Mouse (Mus musculus): ENCODE data around the gene Stxbp6. TPM values are rescaled to one million over a fixed set of nuclear protein-coding genes. Genes with fewer than 3 reads are reported as not detected.

Stxbp6 gene
- total and polyA plus RNA-seq, 2 experiments from 2014 or later, result 28.9 to 31.8 TPM

GRCm38 (mm10) chr12:44840585-44840984, 233.9 kb downstream of the Stxbp6 start:
- 67% methylated on average over 2 of the region's 2 CpGs for WGBS
- no peaks in the 10 kb centered on the region for H3K27me3 ChIP-seq (ENCODE audit: insufficient read depth, low read length)
- no peak for ATAC-seq (ENCODE audit: low FRiP score)

GRCm38 (mm10) chr12:44839594-44840373, 234.7 kb downstream of the Stxbp6 start:
- Histone ChIP-seq H3K36me3 (ENCODE audit: insufficient read depth, low read length) (no peaks in the 10 kb centered on the region), H3K27me3 (ENCODE audit: insufficient read depth, low read length) (no peaks in the 10 kb centered on the region), H3K27ac (ENCODE audit: low read depth, low read length) (no peak overlapping the region), H3K4me3 (ENCODE audit: low read depth, low read length) (no peak overlapping the region), H3K4me2 (ENCODE audit: low read depth, low read length, poor library complexity, severe bottlenecking) (no peak overlapping the region), H3K4me1 (ENCODE audit: insufficient read depth, low read length) (no peaks in the 10 kb centered on the region), H3K9me3 (ENCODE audit: low read length) (no peaks in the 10 kb centered on the region), H3K9ac (replicated peaks; ENCODE audit: low read length, poor library complexity, severe bottlenecking) (no peak overlapping the region)
- no peak for TF ChIP-seq CTCF (IDR thresholded peaks at IDR 0.05)
- peak; percentile 58 for ATAC-seq (ENCODE audit: low FRiP score)
- 35% methylated on average over 7 of the region's 7 CpGs for WGBS
- DNase-seq (ENCODE audit: low spot score), result peak; percentile 80

More at GRCm38 (mm10) chr12:44840585-44840984, 233.9 kb downstream of the Stxbp6 start:
- Histone ChIP-seq H3K9me3 (ENCODE audit: low read length) (no peaks in the 10 kb centered on the region), H3K36me3 (ENCODE audit: insufficient read depth, low read length) (no peaks in the 10 kb centered on the region), H3K9ac (replicated peaks; ENCODE audit: low read length, poor library complexity, severe bottlenecking) (no peak overlapping the region), H3K4me1 (ENCODE audit: insufficient read depth, low read length) (no peaks in the 10 kb centered on the region), H3K4me2 (ENCODE audit: low read depth, low read length, poor library complexity, severe bottlenecking) (no peak overlapping the region), H3K4me3 (ENCODE audit: low read depth, low read length) (no peak overlapping the region), H3K27ac (ENCODE audit: low read depth, low read length) (no peak overlapping the region)
- TF ChIP-seq CTCF (IDR thresholded peaks at IDR 0.05), result no peak
- DNase-seq (ENCODE audit: low spot score), result no peak

- Histone ChIP-seq H3K9me3 (ENCODE audit: low read length) (no peaks in the 10 kb centered on the region), H3K36me3 (ENCODE audit: insufficient read depth, low read length) (no peaks in the 10 kb centered on the region), H3K27ac (ENCODE audit: low read depth, low read length) (no peak overlapping the region), H3K4me1 (ENCODE audit: insufficient read depth, low read length) (no peaks in the 10 kb centered on the region), H3K27me3 (ENCODE audit: insufficient read depth, low read length) (no peaks in the 10 kb centered on the region), H3K9ac (replicated peaks; ENCODE audit: low read length, poor library complexity, severe bottlenecking) (no peak overlapping the region), H3K4me2 (ENCODE audit: low read depth, low read length, poor library complexity, severe bottlenecking) (no peak overlapping the region), H3K4me3 (ENCODE audit: low read depth, low read length) (no peak overlapping the region)
- peak; percentile 79 for DNase-seq (ENCODE audit: low spot score)
- 67% methylated on average over 1 of the region's 1 CpGs for WGBS
- ATAC-seq (ENCODE audit: low FRiP score), result no peak; the same call in 1 of the 2 replicates
- no peak for TF ChIP-seq CTCF (IDR thresholded peaks at IDR 0.05)
Measured at GRCm38 (mm10) chr12:44835879-44836467, 238.5 kb downstream of the Stxbp6 start.

- Histone ChIP-seq H3K4me3 (ENCODE audit: low read depth, low read length) (no peak overlapping the region), H3K36me3 (ENCODE audit: insufficient read depth, low read length) (no peaks in the 10 kb centered on the region), H3K4me2 (ENCODE audit: low read depth, low read length, poor library complexity, severe bottlenecking) (no peak overlapping the region), H3K27ac (ENCODE audit: low read depth, low read length) (no peak overlapping the region), H3K9ac (replicated peaks; ENCODE audit: low read length, poor library complexity, severe bottlenecking) (no peak overlapping the region), H3K9me3 (ENCODE audit: low read length) (no peaks in the 10 kb centered on the region), H3K27me3 (ENCODE audit: insufficient read depth, low read length) (no peaks in the 10 kb centered on the region), H3K4me1 (ENCODE audit: insufficient read depth, low read length) (no peaks in the 10 kb centered on the region)
- no peak for DNase-seq (ENCODE audit: low spot score)
- no peak for ATAC-seq (ENCODE audit: low FRiP score)
- 81% methylated on average over 2 of the region's 2 CpGs for WGBS
- no peak for TF ChIP-seq CTCF (IDR thresholded peaks at IDR 0.05)
Measured at GRCm38 (mm10) chr12:44811895-44812294, 262.6 kb downstream of the Stxbp6 start.

GRCm38 (mm10) chr12:44804213-44804612, 270.3 kb downstream of the Stxbp6 start:
- TF ChIP-seq CTCF (IDR thresholded peaks at IDR 0.05), result no peak
- no peaks in the 10 kb centered on the region for H3K4me1 ChIP-seq (ENCODE audit: insufficient read depth, low read length)
- no peak overlapping the region for H3K9ac ChIP-seq (replicated peaks; ENCODE audit: low read length, poor library complexity, severe bottlenecking)
- no peaks in the 10 kb centered on the region for H3K36me3 ChIP-seq (ENCODE audit: insufficient read depth, low read length)
- H3K27ac ChIP-seq (ENCODE audit: low read depth, low read length), result no peak overlapping the region
- H3K27me3 ChIP-seq (ENCODE audit: insufficient read depth, low read length), result no peaks in the 10 kb centered on the region
- no peaks in the 10 kb centered on the region for H3K9me3 ChIP-seq (ENCODE audit: low read length)
- DNase-seq (ENCODE audit: low spot score) (peak; percentile 2), ATAC-seq (ENCODE audit: low FRiP score) (no peak)
- no peak overlapping the region for H3K4me2 ChIP-seq (ENCODE audit: low read depth, low read length, poor library complexity, severe bottlenecking)
- H3K4me3 ChIP-seq (ENCODE audit: low read depth, low read length), result no peak overlapping the region

Measured in midbrain, postnatal 0 days (tissue).